Mouse (Mus musculus) large intestine, adult 2 months (tissue): ENCODE results near the gene Rnf26. TPM values are rescaled to one million over a fixed set of nuclear protein-coding genes. Genes with fewer than 3 reads are reported as not detected.

Source experiments
- DNase-seq: peaks from one replicate; pipeline ENCODE4 v3.0.0-alpha.2; 2012; ENCODE audit warnings: low read depth, low spot score
- WGBS: fragments of 180-500 bp; shearing (Covaris S2); methylation state at CpG from one replicate; pipeline ENCODE4 v1.1.7; 2018; 5-methylcytosine and 5-hydroxymethylcytosine counted together
- polyA plus RNA-seq: library from polyadenylated mRNA; depleted of rRNA; stranded (reverse); fragments of >200 nt; gene quantifications from 2 replicates; pipeline ENCODE4 v1.2.3, GENCODE M21; 2012; rRNA removed

Gene Rnf26
- polyA plus RNA-seq, 1 experiment, result 26.8 TPM

- DNase-seq, result no peak
- 86% methylated on average over 6 of the region's 6 CpGs for WGBS
These were observed 54.7 kb downstream of the Rnf26 start for GRCm38 (mm10) chr9:44058606-44059005.

DNA sequence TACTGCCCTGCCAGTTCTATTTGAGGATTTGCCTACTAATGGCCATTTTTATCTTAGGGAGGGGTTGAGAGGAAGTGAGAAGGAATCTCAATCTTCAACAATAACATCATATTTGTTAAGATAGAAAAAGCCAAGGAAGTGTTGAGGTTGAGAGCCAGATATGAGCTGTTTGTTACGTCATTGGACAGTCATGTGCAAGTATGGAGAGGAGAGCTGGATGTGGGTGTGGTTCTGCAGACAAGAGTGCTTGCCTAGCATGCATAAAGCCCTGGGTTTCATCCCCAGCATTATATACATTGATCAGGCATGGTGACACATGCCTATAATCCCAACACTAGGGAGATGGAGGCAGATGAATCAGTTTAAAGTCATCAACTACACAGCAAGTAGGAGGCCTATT, 59.4 kb downstream of the Rnf26 start:
- DNase-seq, result no peak
- 41% methylated on average over 1 of the region's 1 CpGs for WGBS

DNA sequence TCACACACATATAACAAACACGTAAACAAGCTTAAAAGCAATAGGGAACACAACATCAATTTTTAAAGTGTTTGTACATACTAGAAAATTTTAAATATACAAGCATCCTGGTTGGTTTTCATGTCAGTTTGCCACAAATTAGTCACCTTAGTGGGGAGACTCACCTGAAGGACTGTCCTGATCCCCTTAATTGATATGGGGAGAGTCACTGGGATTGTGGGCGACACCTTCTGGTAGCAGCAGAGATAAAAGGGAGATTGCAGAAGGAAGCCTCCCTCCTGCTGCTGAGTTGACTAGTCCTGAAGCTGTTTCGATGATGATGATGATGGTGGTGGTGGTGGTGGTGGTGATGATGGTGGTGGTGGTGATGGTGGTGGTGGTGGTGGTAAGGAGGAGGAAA, 60.5 kb downstream of the Rnf26 start:
- no peak for DNase-seq
- 57% methylated on average over 3 of the region's 3 CpGs for WGBS

DNA sequence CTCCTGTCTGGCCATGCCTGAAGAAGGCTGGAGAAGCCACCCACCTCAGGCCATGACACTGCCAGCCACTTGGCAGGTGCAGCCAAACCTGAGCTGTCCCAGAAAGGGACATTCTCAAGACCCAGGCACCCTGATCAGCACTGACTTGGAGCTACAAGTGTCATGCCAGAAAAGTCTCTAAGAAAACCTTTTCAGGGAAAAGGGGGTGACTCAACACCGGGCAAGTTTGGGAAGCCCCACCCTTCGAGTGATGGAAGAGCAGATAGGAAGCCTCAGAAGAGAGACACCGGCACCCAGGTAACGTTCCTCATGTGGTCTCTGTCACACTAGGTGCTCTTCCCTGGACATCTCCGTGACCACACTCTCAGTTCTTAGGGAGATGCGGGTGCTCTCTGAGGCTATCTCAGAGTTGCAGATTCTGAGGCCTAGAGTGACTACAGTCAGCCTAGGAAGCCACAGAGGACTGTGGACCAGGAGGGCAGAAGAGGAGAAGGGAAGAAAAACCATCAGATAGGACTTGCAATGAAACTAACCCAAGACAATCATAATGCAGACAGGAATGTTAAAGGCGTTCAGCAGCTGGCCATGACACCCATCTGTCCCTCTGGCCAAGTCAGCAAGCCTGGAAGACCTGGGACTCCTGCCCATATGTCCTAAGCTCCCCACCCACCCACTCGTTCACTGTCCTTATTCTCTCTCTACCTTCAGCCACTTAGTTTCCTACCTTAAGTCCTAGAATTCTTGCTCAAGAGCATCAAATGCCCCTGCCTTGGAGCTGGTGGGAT, 63.7 kb downstream of the Rnf26 start:
- no peak for DNase-seq
- 77% methylated on average over 8 of the region's 8 CpGs for WGBS

DNA sequence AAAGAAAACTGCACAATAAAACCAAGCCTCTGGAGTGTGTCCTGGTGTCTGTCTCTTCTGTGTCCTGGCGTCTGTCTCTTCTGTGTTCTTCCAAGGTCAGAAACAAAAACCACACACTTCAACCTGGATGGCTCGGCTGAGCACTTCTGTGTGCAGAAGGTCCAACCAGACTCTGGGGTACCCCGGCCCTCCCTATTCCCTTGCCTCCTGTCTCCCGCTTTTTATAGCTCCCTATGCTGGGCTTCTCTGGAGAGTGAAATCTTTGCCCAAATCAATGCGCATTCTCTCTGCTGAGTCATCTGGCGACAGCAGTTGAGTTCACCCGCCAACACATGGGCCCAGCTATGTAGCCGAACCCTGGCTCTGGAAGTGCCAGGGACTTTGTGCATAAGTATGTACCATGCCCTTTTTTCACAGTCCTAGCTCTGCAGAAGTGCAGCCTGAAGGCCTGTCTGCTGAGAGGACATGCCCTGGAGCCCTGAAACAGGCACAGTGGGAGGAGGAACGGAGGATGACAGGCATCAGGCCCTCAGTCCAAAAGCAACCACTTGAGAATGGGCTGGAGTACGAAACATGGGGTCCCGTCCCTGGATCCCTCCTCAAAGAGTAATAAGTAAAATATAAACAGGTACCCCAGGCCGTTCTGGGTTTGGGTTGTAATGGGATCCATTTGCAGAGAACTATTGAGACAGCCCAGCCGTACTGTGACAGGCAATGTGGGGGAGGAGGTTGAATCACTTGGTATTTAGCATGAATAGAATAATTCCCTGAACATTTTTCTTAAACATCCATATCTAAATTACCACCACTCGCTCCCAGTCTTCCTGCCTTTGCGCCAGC, 64.6 kb downstream of the Rnf26 start:
- no peak for DNase-seq
- WGBS, result 61% methylated on average over 15 of the region's 15 CpGs

- WGBS, result 67% methylated on average over 14 of the region's 14 CpGs
- DNase-seq, result no peak
These were observed 65.5 kb downstream of the Rnf26 start for GRCm38 (mm10) chr9:44047571-44048490.

DNA sequence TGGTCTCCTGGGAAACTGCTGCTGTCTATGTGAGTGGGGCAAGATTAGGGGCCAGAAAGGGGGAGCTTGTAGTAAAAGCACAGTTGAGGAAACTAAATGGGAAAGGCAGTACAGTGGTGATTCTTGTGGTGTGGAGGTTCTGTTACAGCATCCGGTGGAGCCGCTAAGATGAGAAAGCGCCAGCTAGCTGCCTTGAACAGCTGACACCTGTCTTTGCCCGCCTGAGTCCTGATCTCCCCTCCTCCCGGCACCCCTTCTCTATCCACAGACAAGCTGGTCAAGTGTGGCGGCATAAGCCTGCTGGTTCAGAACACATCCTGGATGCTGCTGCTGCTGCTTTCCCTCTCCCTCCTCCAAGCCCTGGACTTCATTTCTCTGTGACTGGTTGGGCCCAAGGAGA, 66.2 kb downstream of the Rnf26 start:
- no peak for DNase-seq

DNA sequence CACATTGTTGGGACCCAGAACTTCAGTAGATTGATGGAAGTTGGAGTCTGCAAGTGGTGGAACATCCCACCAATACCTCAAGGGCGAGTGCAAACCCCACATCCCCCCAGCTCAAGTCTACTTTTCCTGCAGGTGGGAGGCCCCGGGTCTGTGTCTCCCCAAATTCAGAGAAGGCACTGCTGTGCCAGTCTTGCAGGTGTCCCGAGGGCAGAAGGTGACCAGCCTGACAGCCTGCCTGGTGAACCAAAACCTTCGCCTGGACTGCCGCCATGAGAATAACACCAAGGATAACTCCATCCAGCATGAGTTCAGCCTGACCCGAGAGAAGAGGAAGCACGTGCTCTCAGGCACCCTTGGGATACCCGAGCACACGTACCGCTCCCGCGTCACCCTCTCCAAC, 66.9 kb downstream of the Rnf26 start:
- 75% methylated on average over 12 of the region's 12 CpGs for WGBS
- no peak for DNase-seq

More for the DNA sequence above, 66.2 kb downstream of the Rnf26 start:
- 56% methylated on average over 6 of the region's 6 CpGs for WGBS

DNA sequence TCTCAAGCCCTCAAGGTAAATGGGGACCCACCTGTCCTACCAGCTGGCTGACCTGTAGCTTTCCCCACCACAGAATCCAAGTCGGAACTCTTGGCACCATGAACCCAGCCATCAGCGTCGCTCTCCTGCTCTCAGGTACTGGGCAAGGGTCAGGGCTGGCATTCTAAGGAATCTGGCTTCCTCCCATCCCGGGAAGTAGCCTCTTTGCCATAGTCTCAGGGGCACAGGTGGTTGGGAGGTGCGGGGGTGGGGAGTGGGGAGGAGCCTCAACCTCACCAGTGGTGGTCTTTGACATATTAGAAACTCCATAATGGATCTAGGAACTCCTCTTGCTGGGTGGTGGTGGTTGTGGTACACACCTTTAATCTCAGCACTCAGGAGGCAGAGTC, 67.4 kb downstream of the Rnf26 start:
- 76% methylated on average over 5 of the region's 5 CpGs for WGBS

More for the DNA sequence above, 67.4 kb downstream of the Rnf26 start:
- no peak for DNase-seq

Other genes with a start within 250 kb of the Rnf26 start
- 32.1 and 42.2 TPM in 2 replicates for gene Thy1, start 70.1 kb downstream of the Rnf26 start, polyA plus RNA-seq
- 16.4 and 23.6 TPM in 2 replicates for gene Usp2, start 46.5 kb downstream of the Rnf26 start, polyA plus RNA-seq
- gene Mfrp, start 11.8 kb downstream of the Rnf26 start, polyA plus RNA-seq, result 0.03 TPM in 1 of 2 replicates, not detected in the other
- gene C1qtnf5, start 6.3 kb downstream of the Rnf26 start, polyA plus RNA-seq, result 5.6 and 6.0 TPM in 2 replicates
- gene Gm49380, start within 50 bp of the Rnf26 start, polyA plus RNA-seq, result not detected in 2 replicates
- gene Mcam, start 21.0 kb upstream of the Rnf26 start, polyA plus RNA-seq, result 32.1 and 37.5 TPM in 2 replicates
- gene Cbl, start 120.5 kb upstream of the Rnf26 start, polyA plus RNA-seq, result 6.8 and 12.1 TPM in 2 replicates
- not detected in 2 replicates for gene Ccdc153, start 127.2 kb upstream of the Rnf26 start, polyA plus RNA-seq
- 30.2 and 32.2 TPM in 2 replicates for gene Pdzd3, start 138.0 kb upstream of the Rnf26 start, polyA plus RNA-seq
- gene Nlrx1, start 155.1 kb upstream of the Rnf26 start, polyA plus RNA-seq, result 10.7 and 14.5 TPM in 2 replicates
- 2.1 and 2.7 TPM in 2 replicates for gene Abcg4, start 175.1 kb upstream of the Rnf26 start, polyA plus RNA-seq
- 18.4 and 32.8 TPM in 2 replicates for gene Hinfp, start 192.2 kb upstream of the Rnf26 start, polyA plus RNA-seq
- gene C2cd2l, start 206.8 kb upstream of the Rnf26 start, polyA plus RNA-seq, result 114 and 159 TPM in 2 replicates
- gene Dpagt1, start 212.5 kb upstream of the Rnf26 start, polyA plus RNA-seq, result 71.4 and 79.3 TPM in 2 replicates
- gene H2afx, start 221.2 kb upstream of the Rnf26 start, polyA plus RNA-seq, result 149 and 167 TPM in 2 replicates
- 51.9 and 52.9 TPM in 2 replicates for gene Hmbs, start 230.7 kb upstream of the Rnf26 start, polyA plus RNA-seq
- 22.8 and 25.8 TPM in 2 replicates for gene Vps11, start 248.2 kb upstream of the Rnf26 start, polyA plus RNA-seq